Mouse (Mus musculus): ENCODE measurements around the gene Mastl.

The Mastl gene

DNA sequence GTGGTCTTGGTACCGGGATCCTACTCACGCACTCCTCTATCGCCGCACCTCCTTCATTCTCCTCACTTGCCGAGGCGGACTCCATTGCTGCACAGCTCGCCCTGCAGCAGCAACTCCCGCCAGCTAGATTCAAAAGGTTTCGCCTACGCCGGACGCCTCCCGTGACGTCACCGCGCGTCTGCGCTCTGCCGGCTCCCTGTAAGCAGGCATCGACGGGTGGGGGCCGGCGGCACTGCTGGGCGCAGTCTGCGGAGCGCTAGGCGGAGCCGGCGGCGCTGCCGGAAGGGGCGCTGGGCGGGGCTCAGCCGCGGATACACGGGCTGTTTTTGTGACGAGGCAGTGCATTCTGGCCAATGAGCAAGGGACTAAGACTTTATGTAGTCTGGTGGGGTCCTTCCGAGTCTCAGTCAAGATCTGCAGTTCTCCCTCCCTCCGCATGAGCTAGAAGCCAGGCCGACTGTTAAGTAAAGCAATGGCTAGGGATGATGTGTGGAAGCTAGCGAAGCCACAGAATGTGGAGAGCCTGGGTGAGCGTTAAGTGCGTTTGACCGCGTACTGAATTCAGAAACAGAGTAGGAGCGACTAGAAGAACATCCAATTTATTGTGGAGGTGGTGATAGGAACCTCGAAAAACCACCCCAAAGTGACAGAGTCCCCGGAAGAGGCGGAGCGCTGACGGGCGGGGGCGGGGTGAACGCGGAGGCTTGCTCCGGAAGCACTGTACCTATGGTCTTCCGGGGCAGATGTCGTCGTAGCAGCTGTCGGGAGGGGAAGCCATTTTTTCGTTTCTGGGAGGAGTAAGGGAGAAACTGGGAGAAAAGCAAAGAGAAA lies at the start of gene Mastl, which contains the start of gene Yme1l1:
Gene Mastl, minus strand, starts transcription at position 248 of the 831 bp plus-strand sequence.
Gene Yme1l1, plus strand, starts transcription at position 593 of the 831 bp plus-strand sequence.
- DNase-seq (ENCODE audit: low spot score in 2 of 2), result peak; percentile 96 to 97

DNA sequence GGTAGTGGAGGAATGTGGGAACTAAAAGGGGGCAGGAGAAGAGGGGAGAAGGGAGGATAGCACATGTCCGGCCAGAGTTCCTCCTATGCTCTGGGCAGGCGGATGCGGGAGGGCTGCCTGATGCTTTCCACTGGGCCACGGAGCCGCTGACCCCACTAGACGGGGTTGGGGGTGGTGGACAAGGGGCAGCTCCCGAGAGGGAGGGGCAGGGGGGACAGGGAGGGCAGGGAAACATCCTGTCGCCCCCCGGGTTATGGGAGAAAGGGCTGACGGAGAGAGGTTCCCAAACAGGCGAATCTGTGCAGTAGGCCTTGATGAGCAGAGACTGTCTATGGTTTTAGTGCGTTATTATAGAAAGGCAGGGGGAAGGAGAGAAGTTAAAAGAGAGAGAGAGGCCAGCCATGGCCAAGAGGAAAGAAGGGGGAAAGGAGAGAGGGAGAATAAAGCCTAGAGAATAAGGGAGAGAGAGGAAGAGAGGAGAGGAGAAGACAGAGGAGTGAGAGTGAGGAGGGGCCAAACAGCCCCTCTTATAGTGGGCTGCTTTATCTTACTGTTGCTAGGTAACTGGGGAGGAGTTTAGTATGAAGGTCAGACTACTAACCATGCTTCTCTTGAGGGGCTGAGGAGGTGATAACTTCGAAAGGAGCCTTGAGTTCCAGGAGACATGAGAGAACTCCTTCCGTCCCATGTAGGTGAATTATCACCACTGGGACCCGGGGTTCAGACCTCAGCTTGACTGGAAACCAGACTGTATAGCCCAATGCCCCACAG lies 47.3 kb upstream of the Mastl start:
- no peak for DNase-seq (ENCODE audit: low spot score in 2 of 2)

DNA sequence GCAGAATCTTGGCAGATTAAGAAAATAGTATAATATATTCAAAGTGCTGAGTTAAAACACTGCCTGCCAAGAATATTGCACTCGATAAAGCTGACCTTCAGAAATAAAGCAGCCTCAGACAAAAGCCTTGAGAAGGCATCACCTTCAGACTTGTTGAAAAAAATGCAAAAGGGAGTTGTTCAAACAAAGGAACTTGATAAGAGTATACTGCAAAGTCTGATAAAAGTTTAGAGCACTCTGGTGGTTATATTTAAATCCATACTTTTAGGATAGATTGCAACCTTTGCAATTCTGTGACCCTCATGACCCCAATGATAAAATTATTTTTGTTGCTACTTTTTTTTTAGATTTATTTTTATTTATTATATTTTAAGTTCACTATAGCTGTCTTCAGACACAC lies 45.2 kb upstream of the Mastl start:
- no peak for DNase-seq (ENCODE audit: low spot score in 2 of 2)

DNA sequence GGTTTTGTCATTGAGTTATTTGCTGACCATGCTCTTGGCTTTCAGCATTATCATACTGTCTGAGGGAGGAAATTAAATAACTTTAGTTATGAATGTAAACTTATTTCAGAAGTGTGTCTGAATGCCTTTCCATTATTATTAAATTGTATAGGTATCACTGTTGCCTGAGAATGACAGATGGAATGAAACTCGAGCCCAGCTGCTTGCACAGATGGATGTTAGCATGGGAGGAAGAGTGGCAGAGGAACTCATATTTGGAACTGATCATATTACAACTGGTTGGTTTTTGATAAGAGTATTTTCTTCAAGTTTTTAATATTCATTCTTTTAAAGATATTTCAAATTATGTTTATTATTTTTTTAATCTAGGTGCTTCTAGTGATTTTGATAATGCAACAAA lies 38.5 kb upstream of the Mastl start:
- DNase-seq (ENCODE audit: low spot score in 2 of 2), result no peak

DNA sequence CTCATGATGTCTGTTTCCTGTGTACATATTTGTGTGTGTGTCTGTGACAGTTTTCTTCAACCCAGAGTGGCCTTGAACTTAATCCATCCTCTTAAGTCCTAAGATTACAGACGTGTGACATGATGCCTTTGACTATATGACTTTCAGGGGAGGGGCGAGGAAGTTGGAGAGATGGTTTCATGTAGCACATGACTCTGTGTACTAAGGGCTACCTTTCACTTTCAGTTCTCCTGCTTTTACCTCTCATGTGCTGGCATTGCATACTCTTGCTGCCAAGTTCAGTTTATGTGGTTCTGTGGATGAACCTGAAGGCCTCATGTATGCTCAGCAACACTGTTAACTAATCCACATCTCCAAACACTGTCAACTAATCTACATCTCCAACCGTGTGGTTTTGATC lies 16.5 kb upstream of the Mastl start:
- no peak for DNase-seq (ENCODE audit: low spot score in 2 of 2)

DNA sequence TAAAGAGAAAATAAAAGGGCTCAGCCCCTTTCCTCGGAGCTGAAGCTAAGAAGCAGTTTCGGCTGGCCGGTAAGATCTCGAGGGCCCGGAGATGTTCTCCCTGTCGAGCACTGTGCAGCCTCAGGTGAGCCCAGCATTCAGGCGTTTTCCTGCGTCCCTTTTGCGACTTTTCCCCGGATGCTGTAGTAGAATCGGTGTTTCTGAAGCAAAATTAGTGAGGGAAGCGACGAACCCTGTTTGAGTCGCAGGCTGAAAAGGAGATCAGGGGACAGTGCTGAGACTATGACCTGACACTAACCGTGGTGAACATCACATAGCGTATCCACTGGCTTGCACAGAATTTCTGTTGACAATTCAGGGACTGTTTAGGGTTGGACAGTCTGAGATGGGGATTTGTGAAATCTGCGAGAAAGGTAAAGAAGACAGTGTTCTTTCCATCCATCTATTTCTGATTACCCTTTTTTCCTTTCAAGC lies 821 bp upstream of the Mastl start:
- DNase-seq (ENCODE audit: low spot score in 2 of 2), result no peak

DNA sequence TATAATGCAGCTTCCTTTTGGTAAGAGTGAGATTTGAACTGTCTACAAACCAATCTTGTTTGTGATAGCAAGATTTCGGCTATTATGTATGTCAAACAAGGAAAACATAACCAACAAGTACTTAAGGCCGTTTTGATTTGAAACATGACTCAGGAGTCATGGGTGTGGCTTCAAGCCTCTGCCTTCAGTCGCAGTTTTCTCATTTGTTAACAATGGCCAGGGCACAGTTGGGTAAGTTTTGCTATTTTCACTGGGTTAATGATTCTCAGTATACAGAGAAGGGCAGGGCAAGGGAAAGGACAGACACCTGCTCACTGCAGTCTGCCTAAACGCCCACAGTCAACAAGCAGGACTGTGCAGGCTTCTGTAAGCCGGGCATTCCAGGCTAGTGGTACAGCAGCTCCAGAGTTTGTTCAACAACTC lies 614 bp downstream of the Mastl start:
- no peak for DNase-seq (ENCODE audit: low spot score in 2 of 2)

DNA sequence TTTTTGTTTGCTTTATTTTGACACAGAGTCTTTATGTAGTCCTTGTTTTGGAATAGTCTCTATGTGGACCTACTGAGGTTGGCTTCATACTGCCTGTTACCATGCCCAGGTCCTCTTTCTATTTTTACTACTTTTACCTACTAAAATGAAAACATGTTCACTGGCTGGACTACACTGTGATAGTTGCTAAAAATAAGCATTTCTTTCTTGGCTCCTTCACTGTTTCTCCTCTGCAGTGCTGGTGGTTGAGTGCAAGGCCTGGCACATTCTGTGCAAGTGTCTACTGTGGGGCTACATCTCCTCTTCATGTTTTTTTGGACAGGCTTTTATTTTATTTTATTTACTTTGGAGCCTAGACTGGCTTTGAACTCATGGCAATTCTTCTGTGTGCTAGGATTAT lies 36.3 kb downstream of the Mastl start:
- no peak for DNase-seq (ENCODE audit: low spot score in 2 of 2)

GRCm38 (mm10) chr2:23102266-23102665 lies 53.6 kb downstream of the Mastl start:
- no peak for DNase-seq (ENCODE audit: low spot score in 2 of 2)

DNA sequence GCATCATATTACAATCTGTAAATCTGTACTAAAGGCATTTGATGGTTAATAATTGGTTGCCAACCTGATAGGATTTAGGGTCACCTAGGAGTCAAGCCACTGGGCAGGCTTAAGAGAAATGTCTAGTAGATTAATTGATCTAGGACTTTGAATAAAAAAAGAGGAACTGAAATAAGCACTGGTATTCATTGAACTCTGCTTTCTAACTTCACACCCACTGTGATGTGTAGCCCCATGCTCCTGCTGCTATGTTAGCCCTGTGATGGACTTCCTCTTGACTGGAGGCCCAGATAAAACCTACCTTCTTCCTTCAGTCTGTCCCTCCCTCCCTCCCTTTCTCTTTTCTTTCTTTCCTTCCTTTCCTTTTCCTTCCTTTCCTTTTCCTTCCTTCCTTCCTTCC lies 58.8 kb downstream of the Mastl start:
- DNase-seq (ENCODE audit: low spot score in 2 of 2), result no peak

- DNase-seq (ENCODE audit: low spot score in 2 of 2), result no peak
Measured at GRCm38 (mm10) chr2:23092216-23092615, 63.6 kb downstream of the Mastl start.

- DNase-seq (ENCODE audit: low spot score in 2 of 2), result no peak
Measured at GRCm38 (mm10) chr2:23084540-23084939, 71.3 kb downstream of the Mastl start.

- DNase-seq (ENCODE audit: low spot score in 2 of 2), result no peak
Measured at GRCm38 (mm10) chr2:23078588-23078987, 77.2 kb downstream of the Mastl start.

GRCm38 (mm10) chr2:23077693-23078092 lies 78.1 kb downstream of the Mastl start:
- DNase-seq (ENCODE audit: low spot score in 2 of 2), result no peak

DNA sequence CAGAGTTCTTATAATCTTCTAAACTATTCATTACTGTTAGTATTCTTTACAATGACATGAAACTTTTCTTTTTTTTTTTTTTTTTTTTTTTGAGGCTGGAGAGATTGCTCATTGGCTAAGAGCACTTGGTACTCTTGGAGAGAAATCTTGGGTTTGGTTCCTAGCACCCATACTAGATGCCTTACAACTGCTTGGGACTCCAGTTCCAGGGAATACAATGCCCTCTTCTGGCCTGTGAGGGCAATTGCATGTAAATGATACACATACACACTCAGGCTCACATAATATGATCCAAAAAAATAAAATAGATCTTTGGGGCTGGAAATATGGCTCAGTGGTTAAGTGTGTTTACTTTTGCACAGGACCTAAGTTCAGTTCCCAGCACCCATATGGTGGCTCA lies 79.0 kb downstream of the Mastl start:
- DNase-seq (ENCODE audit: low spot score in 2 of 2), result no peak

DNA sequence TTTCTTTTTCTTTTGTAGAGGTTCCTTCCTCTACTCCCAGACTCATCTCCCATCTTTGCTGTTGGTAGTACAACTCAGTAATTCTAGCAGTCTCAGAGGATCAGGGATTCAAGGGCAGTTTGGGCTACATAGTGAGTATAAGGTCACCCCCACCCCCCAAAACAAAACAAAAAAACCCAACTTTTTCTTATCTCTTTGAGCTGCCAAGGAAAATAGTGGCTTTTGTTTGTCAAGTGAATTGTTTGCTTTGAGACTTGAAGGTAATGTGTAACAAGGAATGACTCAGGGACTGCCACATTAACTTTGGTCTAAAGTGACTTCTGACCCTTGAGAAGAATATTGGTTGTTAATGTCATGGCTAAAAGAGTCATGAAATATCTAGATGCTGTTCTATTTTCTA lies 80.0 kb downstream of the Mastl start:
- no peak for DNase-seq (ENCODE audit: low spot score in 2 of 2)

- DNase-seq (ENCODE audit: low spot score in 2 of 2), result no peak
Measured at GRCm38 (mm10) chr2:23071406-23071805, 84.4 kb downstream of the Mastl start.

GRCm38 (mm10) chr2:23070491-23070890 lies 85.3 kb downstream of the Mastl start:
- no peak for DNase-seq (ENCODE audit: low spot score in 2 of 2)

DNA sequence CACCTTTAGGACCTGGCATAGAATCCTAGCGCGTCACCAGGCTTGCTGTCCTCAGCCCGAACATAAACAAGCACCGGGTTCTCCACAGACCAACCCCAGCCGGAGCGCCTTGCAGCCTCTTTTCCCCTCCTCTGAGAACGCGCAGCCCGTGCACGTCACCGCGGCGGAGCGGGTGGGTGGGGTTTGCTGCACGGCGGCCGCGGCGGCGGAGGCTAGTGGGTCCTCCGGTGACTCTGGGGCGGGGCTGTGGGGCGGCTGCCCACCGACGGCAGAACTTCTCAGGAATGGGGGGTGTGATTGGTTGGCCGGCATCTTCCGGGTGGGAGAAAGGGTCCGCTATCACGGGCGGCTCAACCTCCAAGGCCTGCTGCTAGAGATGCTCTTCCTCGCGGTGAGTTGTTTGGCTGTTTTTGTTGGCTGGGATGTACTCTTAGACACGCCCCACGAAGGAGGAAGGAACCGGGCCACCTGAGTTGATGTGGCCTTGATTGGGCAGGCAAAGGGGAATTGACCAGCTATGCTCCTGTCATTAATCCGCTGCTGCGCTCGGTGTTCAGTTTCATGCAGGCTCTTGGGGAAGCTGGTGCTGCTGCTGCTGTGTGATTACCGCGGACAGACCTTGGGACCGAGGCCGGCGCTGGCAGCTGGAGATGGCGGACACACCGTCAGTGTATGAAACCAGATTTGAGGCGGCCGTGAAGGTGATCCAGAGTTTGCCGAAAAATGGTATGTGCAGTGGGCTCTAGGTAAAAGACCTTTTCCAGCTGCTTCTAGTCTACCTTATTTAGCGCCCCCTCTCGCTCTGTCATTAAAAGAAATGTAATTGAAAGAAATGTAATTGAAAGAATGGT lies 86.7 kb downstream of the Mastl start:
- DNase-seq (ENCODE audit: low spot score in 2 of 2), result peak; percentile 89 to 93

DNA sequence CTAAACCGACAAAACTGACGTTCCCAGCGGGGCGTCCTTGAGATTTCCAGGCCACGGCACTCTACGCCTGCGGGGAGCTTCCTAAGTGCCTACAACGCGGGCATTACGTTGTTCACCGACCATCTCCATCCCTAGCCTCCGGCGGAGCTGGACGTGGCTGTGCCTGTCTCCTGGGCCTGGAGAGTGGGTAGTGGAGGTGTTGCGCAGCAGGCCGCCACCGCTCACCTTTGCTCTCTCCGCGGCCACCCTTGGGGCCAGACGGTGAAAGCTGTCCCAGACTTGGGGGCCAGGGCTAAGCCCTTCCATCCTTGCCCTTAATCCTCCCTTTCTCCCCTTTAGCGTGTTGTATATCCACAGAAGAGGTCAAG lies 87.5 kb downstream of the Mastl start:
- DNase-seq (ENCODE audit: low spot score in 2 of 2), result no peak

GRCm38 (mm10) chr2:23067552-23068369 lies 88.1 kb downstream of the Mastl start, which contains the start of gene Acbd5:
Gene Acbd5 (plus strand): TSS chr2:23068167.
- peak; percentile 91 for DNase-seq (ENCODE audit: low spot score in 2 of 2)
